Mouse (Mus musculus) lung, postnatal 0 days (tissue): ENCODE results near the gene Zscan5b.

Experiments
- CTCF ChIP-seq: IDR thresholded peaks from 2 replicates; pipeline ENCODE4 v1.5.1; 2016; ENCODE audit warnings: antibody characterized with exemption, mild to moderate bottlenecking
- EP300 ChIP-seq: IDR thresholded peaks from 2 replicates; pipeline ENCODE4 v1.6.1; 2016; ENCODE audit warnings: antibody characterized with exemption, mild to moderate bottlenecking, control low read depth

DNA sequence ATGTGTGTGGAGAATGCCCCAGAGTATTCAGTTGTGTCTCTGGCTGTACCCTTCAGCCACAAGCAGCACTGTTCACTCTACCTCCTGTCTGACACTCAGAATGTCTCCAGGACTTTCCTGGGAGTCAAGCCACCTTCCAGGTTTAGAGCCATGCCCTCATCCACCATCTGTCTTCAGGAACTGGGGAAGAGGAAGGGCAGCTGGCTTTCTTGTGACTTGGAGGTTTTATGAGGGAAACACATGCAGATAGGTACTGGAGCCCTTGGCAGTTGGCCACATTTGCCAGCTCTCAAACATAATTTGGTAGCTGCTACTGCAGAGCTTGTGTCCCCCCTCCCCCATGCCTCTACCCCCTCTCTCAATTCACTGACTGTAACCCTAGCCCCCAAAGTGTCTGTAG, 43.1 kb upstream of the Zscan5b start:
- TF ChIP-seq EP300 (no peak), CTCF (no peak)
